Comparison of ENCODE assay signal across 12 mouse cellular contexts in the genomic region with DNA sequence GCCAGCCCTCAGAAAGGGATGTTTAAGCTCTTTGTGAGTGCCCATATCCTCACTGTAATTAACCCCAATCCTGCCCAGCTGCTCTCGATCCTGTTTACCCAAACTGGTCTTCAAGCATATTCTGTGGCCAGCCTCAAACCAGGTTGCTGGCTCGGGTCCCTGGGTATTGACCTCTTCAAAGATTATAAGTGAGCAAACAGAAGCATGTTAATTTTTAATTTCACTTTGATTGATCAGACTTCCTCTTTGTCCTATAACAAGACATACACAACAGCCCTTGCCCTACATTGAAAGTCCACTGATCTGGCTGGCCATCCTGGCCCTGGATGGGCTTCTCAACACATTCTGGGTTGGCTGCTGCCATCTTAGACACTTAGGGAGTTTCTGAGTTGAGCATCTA.
"Had no signal": no experiment of that assay in that cellular context is flagged by ENCODE, and none has a peak within 500 bp of the region (broad histone marks: within the 10 kb centered on the region; RNA-seq: fewer than 3 reads in every experiment).

No protein-coding gene starts in this region.

- H3K27me3 ChIP-seq: limb, embryonic 12.5 days; liver, embryonic 13.5 days; midbrain, embryonic 12.5 days; neural tube, embryonic 13.5 days had no signal

- H3K4me1 ChIP-seq: limb, embryonic 12.5 days; liver, embryonic 13.5 days; neural tube, embryonic 13.5 days had no signal

- H3K36me3 ChIP-seq: limb, embryonic 12.5 days; liver, embryonic 13.5 days; midbrain, embryonic 12.5 days; neural tube, embryonic 13.5 days had no signal

- H3K27ac ChIP-seq: left cerebral cortex, adult 2 months; limb, embryonic 12.5 days; liver, embryonic 13.5 days; midbrain, embryonic 12.5 days; neural tube, embryonic 13.5 days had no signal

- H3K9me3 ChIP-seq: limb, embryonic 12.5 days; liver, embryonic 13.5 days; midbrain, embryonic 12.5 days; neural tube, embryonic 13.5 days had no signal

- H3K4me3 ChIP-seq: left cerebral cortex, adult 2 months; limb, embryonic 12.5 days; liver, embryonic 13.5 days; midbrain, embryonic 12.5 days; neural tube, embryonic 13.5 days had no signal

- H3K9ac ChIP-seq: limb, embryonic 12.5 days; liver, embryonic 13.5 days; midbrain, embryonic 12.5 days; neural tube, embryonic 13.5 days had no signal

- DNase-seq: kidney, postnatal 25 days; liver, embryonic 13.5 days; lung, adult 18-20 months; retina, postnatal 1 day; right cerebral cortex, postnatal 4 days; spleen, adult 18-20 months; thymus, adult 18-20 months; thymus, postnatal 14 days had no signal

- H3K4me2 ChIP-seq: limb, embryonic 12.5 days; liver, embryonic 13.5 days; midbrain, embryonic 12.5 days; neural tube, embryonic 13.5 days had no signal
